7 mouse cellular contexts compared by ENCODE assay signal in the genomic region with DNA sequence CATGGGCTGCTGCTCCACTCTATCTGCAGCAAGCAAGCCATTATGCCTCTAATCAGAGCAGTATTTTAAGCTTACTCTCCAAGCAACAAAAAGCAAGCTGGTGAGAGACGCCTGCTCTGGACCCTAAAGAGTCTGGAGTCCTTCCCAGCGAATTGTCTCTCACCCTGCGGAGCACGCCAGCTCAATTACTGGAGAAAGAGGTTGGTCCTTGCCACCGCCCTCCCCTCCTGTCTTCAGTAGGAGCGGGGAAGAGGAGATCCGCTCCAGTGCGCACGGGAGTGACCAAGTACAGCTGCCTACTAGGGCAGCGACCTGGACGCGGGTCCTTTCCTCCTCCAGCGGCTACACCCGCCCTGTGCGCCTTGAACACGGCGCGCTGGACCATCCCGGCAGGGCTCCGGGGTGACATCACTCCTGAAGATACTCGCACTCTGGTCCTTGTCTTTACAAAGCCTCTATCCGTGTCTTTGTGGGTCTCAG. TPM values are rescaled to one million over a fixed set of nuclear protein-coding genes. Genes with fewer than 3 reads are reported as not detected.
DNase-seq lines count a peak whose midpoint lies in the region; ATAC-seq and TF ChIP-seq lines count a peak whose summit lies in the region.

A gene (plus strand): TSS at position 127 of the 480 bp plus-strand sequence.

- intact Hi-C loops in left cerebral cortex, postnatal 4 days (cut with DNase I), result loop anchor here (10.0 kb wide), 1 partner anchor 899 kb away; no protein-coding TSS in a partner anchor

- no peaks in the 10 kb centered on the region for H3K27me3 ChIP-seq in testis, adult 2 months (ENCODE audit: control insufficient read depth, insufficient read depth, low read length)

- H3K36me3 ChIP-seq in testis, adult 2 months (ENCODE audit: control insufficient read depth, insufficient read depth, low read length), result no peaks in the 10 kb centered on the region

- ATAC-seq in granulocyte monocyte progenitor cell, adult 5-6 weeks (replicated peaks; ENCODE audit: poor library complexity, severe bottlenecking), result peak; percentile 25

- DNase-seq in testis, postnatal 14 days (ENCODE audit: low spot score), result no peak
- peak; percentile 76 for DNase-seq in left cerebral cortex, postnatal 4 days
- peak; percentile 64 for DNase-seq in retina, embryonic 14.5 days (ENCODE audit: low spot score)
- no peak for DNase-seq in thymus, postnatal 25 days

- peaks cover 3% of the 10 kb centered on the region; the same call in 1 of the 2 replicates for H3K4me1 ChIP-seq in testis, adult 2 months (ENCODE audit: control insufficient read depth, insufficient read depth, low read length)
- H3K4me1 ChIP-seq in cortical plate, adult 2 months (ENCODE audit: control insufficient read depth, insufficient read depth, low read length), result no peaks in the 10 kb centered on the region; the same call in 1 of the 2 replicates

- TF ChIP-seq CTCF in testis, adult 2 months (IDR thresholded peaks at IDR 0.05; ENCODE audit: control insufficient read depth, insufficient read depth, insufficient replicate concordance, low read depth, low read length), result no peak
- no peak for TF ChIP-seq CTCF in cortical plate, adult 2 months (IDR thresholded peaks at IDR 0.05; ENCODE audit: extremely low read depth, insufficient read depth, low read length)

- H3K27ac ChIP-seq in testis, adult 2 months (ENCODE audit: control insufficient read depth, insufficient read depth, low read depth, low read length), result no peak within 1 kb of the TSS
- peak within 1 kb of the TSS; percentile 54 for H3K27ac ChIP-seq in cortical plate, adult 2 months (ENCODE audit: insufficient read depth, low read length)

- no peak for TF ChIP-seq POLR2A in testis, adult 2 months (IDR thresholded peaks at IDR 0.05; ENCODE audit: control insufficient read depth, low read depth, low read length)
- TF ChIP-seq POLR2A in cortical plate, adult 2 months (IDR thresholded peaks at IDR 0.05; ENCODE audit: extremely low read depth, insufficient read depth, low read length), result no peak

- H3K4me3 ChIP-seq in testis, adult 2 months (ENCODE audit: control insufficient read depth, low read depth, low read length), result peak within 1 kb of the TSS; percentile 18
- H3K4me3 ChIP-seq in cortical plate, adult 2 months (ENCODE audit: insufficient read depth, low read length), result peak within 1 kb of the TSS; percentile 75

RNA-seq across cellular contexts. Expression of the gene that starts here (rescaled TPM):
- polyA plus RNA-seq in testis, adult 2 months (2012; rRNA removed), result 0.02 and 0.13 TPM in 2 replicates
- polyA plus RNA-seq in cortical plate, adult 2 months (2012; rRNA removed), result 59.8 and 64.3 TPM in 2 replicates
- not detected in 2 replicates for total RNA-seq in granulocyte monocyte progenitor cell, adult 5-6 weeks (2014; fragmentation: Nextera tagmentation)
- total RNA-seq in granulocyte monocyte progenitor cell, adult 5-6 weeks (2017), result not detected in 2 replicates
- total RNA-seq in left cerebral cortex, postnatal 4 days (2021), result 10 to 100 TPM; 66.9 to 67.9 TPM

Comparison
In these comparisons a context has a peak if more than half of its experiments do, and no peak if none do; other contexts are left out.
1. RNA of the gene that starts here (total RNA-seq): 66.9 to 67.9 TPM in left cerebral cortex, postnatal 4 days; not detected in granulocyte monocyte progenitor cell, adult 5-6 weeks; every median in the first group is over 10 times any median in the second.
2. RNA of the gene that starts here (polyA plus RNA-seq): 59.8 to 64.3 TPM in cortical plate, adult 2 months; 0.02 to 0.13 TPM in testis, adult 2 months; every median in the first group is over 10 times any median in the second.
3. Peak in ATAC-seq in granulocyte monocyte progenitor cell, adult 5-6 weeks; RNA of the gene not detected or under 1 TPM.
4. DNase-seq: peak in left cerebral cortex, postnatal 4 days (single experiment) and retina, embryonic 14.5 days (single experiment); none in testis, postnatal 14 days (single experiment) and thymus, postnatal 25 days (single experiment).